Mouse (Mus musculus): ENCODE results near the gene Cenpp. TPM values are rescaled to one million over a fixed set of nuclear protein-coding genes. Genes with fewer than 3 reads are reported as not detected.
A peak's percentile ranks its signal among the peaks of the same experiment; 100 is the strongest.

The Cenpp gene
- polyA plus RNA-seq, 1 experiment from 2014 or later: 5.7 TPM

GRCm38 (mm10) chr13:49430529-49430928, 222.1 kb downstream of the Cenpp start:
- H3K4me1 ChIP-seq: 0 out of 2 replicates have a peak, but pooled peaks cover 8% of the 10 kb centered on the region
- no peaks in the 10 kb centered on the region for H3K9me3 ChIP-seq
- H3K4me2 ChIP-seq: no peak overlapping the region
- H3K27me3 ChIP-seq (replicated peaks): no peaks in the 10 kb centered on the region
- no peak overlapping the region for H3K9ac ChIP-seq
- H3K27ac ChIP-seq: no peak overlapping the region
- WGBS: 84% methylated on average over 4 of the region's 4 CpGs
- no peak for ATAC-seq (replicated peaks)
- no peak overlapping the region for H3K4me3 ChIP-seq
- peaks cover 12% of the 10 kb centered on the region; the same call in 1 of the 2 replicates for H3K36me3 ChIP-seq (replicated peaks)

GRCm38 (mm10) chr13:49428042-49428675, 224.4 kb downstream of the Cenpp start:
- no peak overlapping the region for H3K27ac ChIP-seq
- WGBS: 98% methylated on average over 1 of the region's 1 CpGs

GRCm38 (mm10) chr13:49426736-49427135, 225.8 kb downstream of the Cenpp start:
- H3K27me3 ChIP-seq (replicated peaks): no peaks in the 10 kb centered on the region
- H3K9me3 ChIP-seq: no peaks in the 10 kb centered on the region
- no peak overlapping the region for H3K27ac ChIP-seq
- no peak overlapping the region for H3K4me3 ChIP-seq
- no peak overlapping the region for H3K9ac ChIP-seq
- H3K36me3 ChIP-seq (replicated peaks): no peaks in the 10 kb centered on the region
- 88% methylated on average over 3 of the region's 3 CpGs for WGBS
- no peak overlapping the region for H3K4me2 ChIP-seq
- ATAC-seq (replicated peaks): no peak
- H3K4me1 ChIP-seq: peaks cover 32% of the 10 kb centered on the region

More at GRCm38 (mm10) chr13:49428042-49428675, 224.4 kb downstream of the Cenpp start:
- Histone ChIP-seq H3K4me1 (peaks cover 18% of the 10 kb centered on the region), H3K4me2 (no peak overlapping the region), H3K36me3 (replicated peaks) (0 out of 2 replicates have a peak, but pooled peaks cover 5% of the 10 kb centered on the region), H3K9ac (no peak overlapping the region), H3K9me3 (no peaks in the 10 kb centered on the region), H3K4me3 (no peak overlapping the region), H3K27me3 (replicated peaks) (no peaks in the 10 kb centered on the region)
- ATAC-seq (replicated peaks): no peak

- WGBS: 37% methylated on average over 4 of the region's 4 CpGs
- peaks cover 33% of the 10 kb centered on the region for H3K4me1 ChIP-seq
- H3K4me3 ChIP-seq: peak overlapping the region; percentile 68
- H3K27ac ChIP-seq: no peak overlapping the region
- H3K36me3 ChIP-seq (replicated peaks): no peaks in the 10 kb centered on the region
- no peak for ATAC-seq (replicated peaks)
- peak overlapping the region; percentile 68 for H3K9ac ChIP-seq
- no peaks in the 10 kb centered on the region for H3K27me3 ChIP-seq (replicated peaks)
- peak overlapping the region; percentile 97 for H3K4me2 ChIP-seq
- H3K9me3 ChIP-seq: no peaks in the 10 kb centered on the region
Measured at GRCm38 (mm10) chr13:49421959-49422358, 230.6 kb downstream of the Cenpp start.

- Histone ChIP-seq H3K27me3 (replicated peaks) (no peaks in the 10 kb centered on the region), H3K4me3 (peak overlapping the region; percentile 68), H3K9ac (peak overlapping the region; percentile 68), H3K36me3 (replicated peaks) (no peaks in the 10 kb centered on the region), H3K9me3 (no peaks in the 10 kb centered on the region), H3K4me2 (peak overlapping the region; percentile 97), H3K27ac (peak overlapping the region; percentile 71), H3K4me1 (peaks cover 33% of the 10 kb centered on the region)
- ATAC-seq (replicated peaks): no peak
- WGBS: 1% methylated on average over 15 of the region's 15 CpGs
Measured at GRCm38 (mm10) chr13:49421606-49421917, 231.0 kb downstream of the Cenpp start.

- Histone ChIP-seq H3K27me3 (replicated peaks) (no peaks in the 10 kb centered on the region), H3K9ac (peak within 1 kb of the TSS; percentile 71), H3K4me1 (peaks cover 33% of the 10 kb centered on the region), H3K4me2 (peak within 1 kb of the TSS; percentile 97), H3K9me3 (no peaks in the 10 kb centered on the region), H3K36me3 (replicated peaks) (no peaks in the 10 kb centered on the region), H3K27ac (peak within 1 kb of the TSS; percentile 88), H3K4me3 (peak within 1 kb of the TSS; percentile 68)
- under 1% methylated on average over 68 of the region's 69 CpGs for WGBS
- ATAC-seq (replicated peaks): peak; percentile 99
Measured at GRCm38 (mm10) chr13:49420754-49421605, 231.6 kb downstream of the Cenpp start, which contains the start of gene Ippk. Gene Ippk (plus strand): TSS chr13:49421249.

Other genes starting within 250 kb of the Cenpp start
- gene Ippk, start 231.5 kb downstream of the Cenpp start, polyA plus RNA-seq (2015; fragmentation: Nextera tagmentation; extraction: Ambion mirVana): 14.0 and 14.4 TPM in 2 replicates
- gene Tes3-ps, start 159.5 kb downstream of the Cenpp start, polyA plus RNA-seq (2015; fragmentation: Nextera tagmentation; extraction: Ambion mirVana): 0.62 and 0.66 TPM in 2 replicates
- gene Ecm2, start 148.0 kb downstream of the Cenpp start, polyA plus RNA-seq (2015; fragmentation: Nextera tagmentation; extraction: Ambion mirVana): 1.8 and 1.9 TPM in 2 replicates
- gene Aspn, start 108.3 kb downstream of the Cenpp start, polyA plus RNA-seq (2015; fragmentation: Nextera tagmentation; extraction: Ambion mirVana): 0.54 and 0.90 TPM in 2 replicates
- gene Omd, start 70.3 kb downstream of the Cenpp start, polyA plus RNA-seq (2015; fragmentation: Nextera tagmentation; extraction: Ambion mirVana): 0.46 and 0.74 TPM in 2 replicates
- 12.4 TPM in 2 replicates for gene Ogn, start 44.7 kb downstream of the Cenpp start, polyA plus RNA-seq (2015; fragmentation: Nextera tagmentation; extraction: Ambion mirVana)
- 16.1 and 19.9 TPM in 2 replicates for gene Nol8, start 293 bp upstream of the Cenpp start, polyA plus RNA-seq (2015; fragmentation: Nextera tagmentation; extraction: Ambion mirVana)
- gene Iars, start 29.3 kb upstream of the Cenpp start, polyA plus RNA-seq (2015; fragmentation: Nextera tagmentation; extraction: Ambion mirVana): 50.0 and 50.4 TPM in 2 replicates
- gene Gm30302, start 146.2 kb upstream of the Cenpp start, polyA plus RNA-seq (2015; fragmentation: Nextera tagmentation; extraction: Ambion mirVana): not detected in 2 replicates

Measured in midbrain, embryonic 15.5 days (tissue).